Mouse (Mus musculus): ENCODE data around the gene Lat. TPM values are rescaled to one million over a fixed set of nuclear protein-coding genes. Genes with fewer than 3 reads are reported as not detected.
A peak's percentile ranks its signal among the peaks of the same experiment; 100 is the strongest.

Gene Lat
- polyA plus RNA-seq, 1 experiment from 2014 or later, result 1.3 TPM

DNA sequence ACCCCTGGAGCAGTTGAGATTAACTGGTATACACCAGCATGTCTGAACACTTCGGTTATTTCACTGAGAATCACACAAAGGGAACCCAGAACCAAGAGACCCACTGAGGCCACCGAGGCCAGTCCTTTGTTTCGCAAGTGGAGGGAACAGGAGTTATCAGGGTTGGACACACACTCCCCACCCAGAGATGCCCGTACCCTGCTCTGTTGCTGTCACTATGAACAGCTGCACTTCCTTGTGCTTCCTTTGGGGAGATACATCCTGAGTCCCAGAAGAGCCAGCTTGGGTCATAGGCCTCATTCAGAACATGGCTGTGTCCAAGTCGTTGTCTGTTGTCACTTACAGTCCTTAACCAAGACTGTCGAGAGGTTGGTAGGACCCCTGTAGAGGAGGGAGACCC lies 6.3 kb downstream of the Lat start:
- no peak overlapping the region for H3K9ac ChIP-seq
- no peak for ATAC-seq (ENCODE audit: low FRiP score)

DNA sequence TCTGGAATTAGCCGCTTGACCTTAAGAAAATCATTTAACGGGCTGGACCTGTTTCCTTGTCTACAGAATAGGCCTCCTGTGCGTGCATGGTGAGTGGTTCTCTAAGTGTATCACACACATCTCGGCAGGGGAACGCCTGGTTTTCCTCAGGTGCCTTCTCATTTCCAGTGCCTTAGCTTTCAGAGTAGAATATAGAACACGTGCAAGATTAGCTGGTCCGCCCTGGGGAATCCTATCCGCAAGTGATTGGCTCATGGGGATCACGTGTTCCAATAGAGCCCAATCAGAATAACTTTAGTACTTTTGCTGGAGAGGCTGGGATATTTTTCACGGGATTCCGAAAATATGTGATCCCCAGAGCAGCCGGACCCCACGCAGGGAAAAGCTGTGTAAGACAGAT lies 10.3 kb downstream of the Lat start:
- 74% methylated on average over 13 of the region's 13 CpGs for WGBS
- Histone ChIP-seq H3K27ac (no peak overlapping the region), H3K4me2 (no peak overlapping the region), H3K4me3 (no peak overlapping the region), H3K4me1 (replicated peaks) (no peaks in the 10 kb centered on the region; the same call in 1 of the 2 replicates), H3K9me3 (no peaks in the 10 kb centered on the region), H3K27me3 (no peaks in the 10 kb centered on the region), H3K36me3 (peaks cover 5% of the 10 kb centered on the region), H3K9ac (no peak overlapping the region)
- ATAC-seq (ENCODE audit: low FRiP score), result no peak

More for the DNA sequence above, 6.3 kb downstream of the Lat start:
- Histone ChIP-seq H3K36me3 (peaks cover 23% of the 10 kb centered on the region), H3K27me3 (no peaks in the 10 kb centered on the region), H3K4me2 (no peak overlapping the region), H3K4me1 (replicated peaks) (no peaks in the 10 kb centered on the region), H3K4me3 (no peak overlapping the region), H3K9me3 (no peaks in the 10 kb centered on the region), H3K27ac (no peak overlapping the region)
- WGBS, result 85% methylated on average over 6 of the region's 6 CpGs

- Histone ChIP-seq H3K4me3 (no peak overlapping the region), H3K27ac (no peak overlapping the region), H3K27me3 (no peaks in the 10 kb centered on the region), H3K9ac (no peak overlapping the region), H3K4me1 (replicated peaks) (no peaks in the 10 kb centered on the region; the same call in 1 of the 2 replicates), H3K4me2 (no peak overlapping the region), H3K36me3 (no peaks in the 10 kb centered on the region), H3K9me3 (no peaks in the 10 kb centered on the region)
- ATAC-seq (ENCODE audit: low FRiP score), result no peak
- 93% methylated on average over 9 of the region's 9 CpGs for WGBS
These were observed 11.0 kb downstream of the Lat start for GRCm38 (mm10) chr7:126358413-126358812.

- Histone ChIP-seq H3K9me3 (no peaks in the 10 kb centered on the region), H3K4me1 (replicated peaks) (no peaks in the 10 kb centered on the region; the same call in 1 of the 2 replicates), H3K4me2 (no peak overlapping the region), H3K4me3 (no peak overlapping the region), H3K9ac (no peak overlapping the region), H3K36me3 (no peaks in the 10 kb centered on the region), H3K27ac (no peak overlapping the region), H3K27me3 (no peaks in the 10 kb centered on the region)
- ATAC-seq (ENCODE audit: low FRiP score), result no peak
- 90% methylated on average over 6 of the region's 6 CpGs for WGBS
These were observed 11.5 kb downstream of the Lat start for GRCm38 (mm10) chr7:126357838-126358237.

DNA sequence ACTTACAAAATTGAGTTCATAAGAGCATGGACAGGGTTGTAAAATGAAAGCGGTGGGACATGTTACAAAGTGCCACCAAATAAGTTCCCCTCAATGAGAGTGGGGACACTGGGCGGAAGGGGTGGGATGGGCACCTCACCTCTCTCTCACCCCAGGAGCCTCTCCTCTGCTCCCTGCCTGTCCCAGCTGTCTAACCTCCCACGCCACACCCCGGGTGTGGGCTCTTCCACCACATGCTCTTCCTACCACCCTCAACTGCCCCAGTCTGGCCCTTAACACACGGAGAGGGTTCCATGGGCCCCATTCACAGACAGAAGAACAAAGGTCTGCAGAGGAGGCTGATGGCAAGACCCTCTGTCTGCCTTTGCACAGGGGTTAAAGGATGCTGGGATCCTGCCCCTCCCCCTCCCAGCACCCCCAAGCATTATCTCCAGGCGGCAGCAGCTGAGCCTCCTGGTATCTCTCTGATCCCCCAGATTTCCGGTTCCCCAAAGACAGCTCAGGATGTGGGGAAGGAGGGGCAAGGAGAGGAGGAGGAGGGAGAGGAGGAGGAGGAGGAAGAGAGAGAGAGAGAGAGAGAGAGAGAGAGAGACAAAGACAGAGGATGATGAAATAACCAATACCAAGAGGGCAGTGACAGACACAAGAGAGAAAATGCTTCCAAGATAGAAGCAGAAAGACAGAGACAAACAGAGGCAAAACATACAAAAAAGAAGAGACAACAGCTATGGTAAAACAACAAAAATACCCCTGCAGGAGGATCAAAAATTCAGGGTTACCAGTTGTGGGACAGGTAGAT lies 12.4 kb downstream of the Lat start:
- Histone ChIP-seq H3K27me3 (no peaks in the 10 kb centered on the region), H3K4me3 (no peak overlapping the region), H3K4me2 (no peak overlapping the region), H3K9ac (no peak overlapping the region), H3K27ac (no peak overlapping the region), H3K9me3 (no peaks in the 10 kb centered on the region), H3K4me1 (replicated peaks) (no peaks in the 10 kb centered on the region; the same call in 1 of the 2 replicates), H3K36me3 (no peaks in the 10 kb centered on the region)
- no peak for ATAC-seq (ENCODE audit: low FRiP score)
- WGBS, result 51% methylated on average over 7 of the region's 7 CpGs

- H3K36me3 ChIP-seq, result no peaks in the 10 kb centered on the region
- no peak for ATAC-seq (ENCODE audit: low FRiP score)
- 58% methylated on average over 5 of the region's 5 CpGs for whole genome bisulfite sequencing
- no peaks in the 10 kb centered on the region for H3K9me3 ChIP-seq
- no peak overlapping the region for H3K4me2 ChIP-seq
- no peak overlapping the region for H3K27ac ChIP-seq
- no peak overlapping the region for H3K4me3 ChIP-seq
- peaks cover 6% of the 10 kb centered on the region; the same call in 1 of the 2 replicates for H3K4me1 ChIP-seq (replicated peaks)
- no peak overlapping the region for H3K9ac ChIP-seq
- H3K27me3 ChIP-seq, result no peaks in the 10 kb centered on the region
These were observed 13.3 kb downstream of the Lat start for GRCm38 (mm10) chr7:126355847-126356597.

DNA sequence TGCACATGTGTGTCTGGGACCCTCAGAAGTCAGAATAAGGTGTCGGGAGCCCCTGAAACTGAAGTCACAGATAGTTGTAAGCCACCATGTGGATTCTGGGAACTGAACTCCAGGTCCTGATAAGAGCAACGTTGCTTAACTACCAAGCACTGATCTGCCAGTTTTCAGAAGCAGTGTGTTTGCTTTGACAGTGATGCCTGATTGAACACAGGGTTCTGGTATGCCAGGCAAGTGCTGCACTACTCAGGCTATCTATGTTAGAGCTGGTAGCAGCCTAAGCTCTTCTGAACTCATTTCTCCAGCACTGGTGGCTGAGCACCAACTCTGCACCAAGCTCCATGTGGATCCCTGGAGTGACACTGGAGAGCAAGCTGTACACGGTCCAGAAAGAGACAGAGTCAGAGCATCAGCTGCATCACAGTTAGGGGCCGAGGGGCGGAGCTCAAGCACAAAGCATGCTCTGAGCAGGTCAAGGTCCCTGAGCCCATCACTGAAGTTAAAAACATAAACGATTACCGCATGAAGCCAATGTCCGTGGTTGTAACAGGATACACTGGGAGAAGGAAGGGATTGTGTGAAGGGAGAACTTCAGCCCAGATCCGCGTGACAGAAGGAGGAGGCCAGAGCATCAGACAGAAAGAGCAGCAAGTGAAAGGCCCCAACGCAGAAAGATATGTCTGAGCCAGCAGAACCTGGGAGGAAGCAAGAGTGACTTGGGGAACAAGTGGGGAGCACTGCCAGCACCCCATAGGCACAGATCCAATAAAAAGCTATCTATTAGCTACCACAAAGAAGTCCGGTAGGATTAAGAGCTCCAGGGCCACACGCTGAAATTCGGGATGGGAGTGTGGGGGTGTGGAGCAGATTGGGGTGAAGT lies 14.4 kb downstream of the Lat start:
- no peaks in the 10 kb centered on the region for H3K27me3 ChIP-seq
- no peaks in the 10 kb centered on the region for H3K36me3 ChIP-seq
- WGBS, result 58% methylated on average over 14 of the region's 14 CpGs
- peaks cover 6% of the 10 kb centered on the region; the same call in 1 of the 2 replicates for H3K4me1 ChIP-seq (replicated peaks)
- H3K9ac ChIP-seq, result no peak overlapping the region
- no peak overlapping the region for H3K4me3 ChIP-seq
- H3K27ac ChIP-seq, result no peak overlapping the region
- no peaks in the 10 kb centered on the region for H3K9me3 ChIP-seq
- no peak overlapping the region for H3K4me2 ChIP-seq
- ATAC-seq (ENCODE audit: low FRiP score), result no peak

DNA sequence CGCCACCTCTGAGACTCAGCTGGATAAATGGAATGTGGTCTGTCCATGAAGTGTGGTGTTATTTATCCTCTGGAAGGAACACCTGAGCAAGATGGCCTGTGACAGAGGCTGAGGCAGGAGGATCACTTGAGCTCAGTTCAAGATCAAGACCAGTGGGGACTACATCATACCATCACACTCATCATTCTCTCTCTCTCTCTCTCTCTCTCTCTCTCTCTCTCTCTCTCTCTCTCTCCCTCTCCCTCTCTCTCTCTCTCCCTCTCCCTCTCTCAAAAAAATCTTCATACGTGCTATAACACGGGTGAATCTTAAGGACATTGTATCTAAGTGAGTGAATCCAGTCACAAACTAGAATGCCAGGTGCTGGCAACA lies 15.4 kb downstream of the Lat start:
- Histone ChIP-seq H3K9me3 (no peaks in the 10 kb centered on the region), H3K4me1 (replicated peaks) (peaks cover 6% of the 10 kb centered on the region; the same call in 1 of the 2 replicates), H3K27me3 (no peaks in the 10 kb centered on the region), H3K4me2 (no peak overlapping the region), H3K9ac (no peak overlapping the region), H3K36me3 (no peaks in the 10 kb centered on the region), H3K27ac (no peak overlapping the region), H3K4me3 (no peak overlapping the region)
- 87% methylated on average over 3 of the region's 3 CpGs for WGBS
- ATAC-seq (ENCODE audit: low FRiP score), result no peak

GRCm38 (mm10) chr7:126353251-126353993 lies 15.9 kb downstream of the Lat start:
- Histone ChIP-seq H3K9ac (no peak overlapping the region), H3K4me3 (no peak overlapping the region), H3K9me3 (no peaks in the 10 kb centered on the region), H3K4me1 (replicated peaks) (peaks cover 6% of the 10 kb centered on the region; the same call in 1 of the 2 replicates), H3K36me3 (no peaks in the 10 kb centered on the region), H3K27ac (no peak overlapping the region), H3K4me2 (no peak overlapping the region), H3K27me3 (no peaks in the 10 kb centered on the region)
- ATAC-seq (ENCODE audit: low FRiP score), result no peak
- WGBS, result 72% methylated on average over 11 of the region's 11 CpGs

DNA sequence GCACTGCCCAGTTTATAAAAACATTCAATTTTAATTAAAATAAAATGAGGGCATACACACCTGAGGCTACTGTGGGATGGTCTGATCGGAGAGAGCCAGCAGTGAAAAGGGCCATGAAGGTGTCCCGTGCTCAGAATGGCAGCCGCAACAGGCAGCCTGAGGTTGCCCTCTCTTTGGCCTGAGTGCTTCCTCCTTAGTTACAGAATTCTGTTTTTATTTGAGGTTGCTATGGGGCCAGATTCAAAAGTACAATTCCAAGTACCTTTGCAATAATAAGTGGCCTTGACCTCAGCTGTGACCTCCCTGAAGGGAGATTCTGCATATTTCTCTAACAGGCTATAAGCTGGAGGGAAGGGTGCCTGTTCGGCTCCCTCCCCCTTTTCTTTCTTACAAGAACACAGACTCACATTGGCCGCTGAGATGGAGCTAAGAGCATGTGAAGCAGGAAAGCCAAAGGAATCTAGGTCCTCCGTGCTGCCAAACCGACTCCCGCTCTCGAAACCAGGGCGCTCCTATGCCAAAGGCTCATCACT lies 17.9 kb downstream of the Lat start:
- Histone ChIP-seq H3K9ac (0 out of 2 replicates have a peak overlapping the region, but pooled peaks have one; percentile 0), H3K27ac (no peak overlapping the region), H3K36me3 (no peaks in the 10 kb centered on the region), H3K4me1 (replicated peaks) (peaks cover 6% of the 10 kb centered on the region; the same call in 1 of the 2 replicates), H3K4me2 (peak overlapping the region; percentile 36; the same call in 1 of the 2 replicates), H3K27me3 (no peaks in the 10 kb centered on the region), H3K4me3 (peak overlapping the region; percentile 10; the same call in 1 of the 2 replicates), H3K9me3 (no peaks in the 10 kb centered on the region)
- no peak for ATAC-seq (ENCODE audit: low FRiP score)
- 53% methylated on average over 10 of the region's 10 CpGs for WGBS

GRCm38 (mm10) chr7:126350748-126351418 lies 18.5 kb downstream of the Lat start:
- no peaks in the 10 kb centered on the region for H3K27me3 ChIP-seq
- peaks cover 6% of the 10 kb centered on the region; the same call in 1 of the 2 replicates for H3K4me1 ChIP-seq (replicated peaks)
- H3K9ac ChIP-seq, result 0 out of 2 replicates have a peak overlapping the region, but pooled peaks have one; percentile 0
- H3K36me3 ChIP-seq, result no peaks in the 10 kb centered on the region
- WGBS, result 62% methylated on average over 20 of the region's 20 CpGs
- peak overlapping the region; percentile 10; the same call in 1 of the 2 replicates for H3K4me3 ChIP-seq
- no peak for ATAC-seq (ENCODE audit: low FRiP score)
- no peak overlapping the region; the same call in 1 of the 2 replicates for H3K27ac ChIP-seq
- no peaks in the 10 kb centered on the region for H3K9me3 ChIP-seq
- H3K4me2 ChIP-seq, result peak overlapping the region; percentile 36
